ENCODE assay signal across 1 mouse cellular context in the genomic region with DNA sequence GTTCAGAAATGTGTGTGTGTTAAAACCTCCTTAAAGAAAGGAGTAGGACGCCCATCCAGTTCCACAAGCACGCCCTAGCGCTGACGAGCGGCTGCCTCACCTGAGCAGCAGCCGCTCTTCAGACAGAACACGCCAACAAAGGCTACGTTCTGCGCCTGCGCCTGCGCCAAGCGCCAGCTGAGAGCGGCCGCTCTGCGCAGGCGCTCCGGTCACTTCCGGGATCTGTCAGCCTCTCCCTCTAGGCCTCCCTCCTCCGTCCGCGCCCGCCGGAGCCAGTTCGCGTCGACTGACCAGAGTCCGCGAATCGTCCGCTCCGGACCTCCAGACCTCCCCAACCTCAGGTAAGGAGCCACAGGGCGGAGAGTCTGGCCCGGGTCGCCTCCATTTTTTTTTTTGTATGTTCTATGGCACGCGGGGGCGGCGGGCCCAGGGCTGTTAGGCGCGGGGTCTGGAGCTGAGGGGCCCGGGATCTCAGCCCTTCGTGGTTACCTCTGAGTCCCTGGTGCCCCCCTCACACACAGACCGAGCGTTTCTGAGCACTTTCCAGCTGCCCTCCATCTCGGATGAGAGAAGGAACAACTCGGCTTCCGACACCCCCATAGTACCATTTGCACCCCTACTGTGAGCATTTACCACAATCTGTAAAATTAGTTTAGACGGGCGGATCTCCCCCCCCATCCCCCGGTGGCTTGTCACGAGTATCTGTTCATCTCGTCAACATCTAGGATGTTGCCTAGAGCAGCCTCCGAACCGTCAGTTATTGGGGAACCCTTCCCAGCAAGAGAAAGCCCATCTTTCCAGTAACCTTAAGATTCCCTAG.
TF ChIP-seq lines count a peak whose summit lies in the region.

Gene Arpc1a (plus strand): TSS at position 199 of the 820 bp plus-strand sequence.
Gene Kpna7 (minus strand): TSS at position 399 of the 820 bp plus-strand sequence.

TF ChIP-seq in C2C12, 6 proteins besides CTCF, POLR2A, EP300 and RAD21 (continued from another document):
- TF ChIP-seq MYOD1 (IDR thresholded peaks at IDR 0.05; ENCODE audit: control insufficient read depth, insufficient read length, low read depth) = no peak
